Mouse (Mus musculus): ENCODE measurements at regions not wholly inside any gene's neighbourhood (a gene's known extent, or its start where the extent isn't known, plus 50 kb on each side); places are given as distances from the start of the nearest gene placed in this dataset.
"Not testable (repeated sequence)": the region's sequence is repeated elsewhere in the genome, so short reads cannot be mapped to it uniquely, and the experiment has no call there.

GRCm38 (mm10) chr8:109311484-109312210 is 182.2 kb upstream of the Pmfbp1 start:
- DNase-seq (ENCODE audit: low read depth, low spot score) = no peak

GRCm38 (mm10) chr8:109312731-109313130 is 181.1 kb upstream of the Pmfbp1 start:
- peak; percentile 8 for DNase-seq (ENCODE audit: low read depth, low spot score)

GRCm38 (mm10) chr8:109320955-109321354 is 172.9 kb upstream of the Pmfbp1 start:
- DNase-seq (ENCODE audit: low read depth, low spot score) = no peak

- no peak for DNase-seq (ENCODE audit: low read depth, low spot score)
These were observed 170.5 kb upstream of the Pmfbp1 start for GRCm38 (mm10) chr8:109323351-109323750.

- DNase-seq (ENCODE audit: low read depth, low spot score) = no peak
These were observed 169.6 kb upstream of the Pmfbp1 start for GRCm38 (mm10) chr8:109324241-109324640.

GRCm38 (mm10) chr8:109336203-109336602 is 157.6 kb upstream of the Pmfbp1 start:
- no peak for DNase-seq (ENCODE audit: low read depth, low spot score)

- no peak for DNase-seq (ENCODE audit: low read depth, low spot score)
These were observed 155.5 kb upstream of the Pmfbp1 start for GRCm38 (mm10) chr8:109338220-109338835.

- not testable (repeated sequence) for DNase-seq (ENCODE audit: low read depth, low spot score)
These were observed 153.2 kb upstream of the Pmfbp1 start for GRCm38 (mm10) chr8:109340647-109341046.

- DNase-seq (ENCODE audit: low read depth, low spot score) = no peak
These were observed 138.7 kb upstream of the Pmfbp1 start for GRCm38 (mm10) chr8:109355168-109355567.

GRCm38 (mm10) chr8:109359396-109360051 is 134.3 kb upstream of the Pmfbp1 start:
- DNase-seq (ENCODE audit: low read depth, low spot score) = no peak

- no peak for DNase-seq (ENCODE audit: low read depth, low spot score)
These were observed 133.6 kb upstream of the Pmfbp1 start for GRCm38 (mm10) chr8:109360081-109360715.

- DNase-seq (ENCODE audit: low read depth, low spot score) = peak; percentile 16
These were observed 132.9 kb upstream of the Pmfbp1 start for GRCm38 (mm10) chr8:109360904-109361303.

GRCm38 (mm10) chr8:109361575-109362361 is 132.1 kb upstream of the Pmfbp1 start:
- DNase-seq (ENCODE audit: low read depth, low spot score) = no peak

- peak; percentile 2 for DNase-seq (ENCODE audit: low read depth, low spot score)
These were observed 130.5 kb upstream of the Pmfbp1 start for GRCm38 (mm10) chr8:109363185-109363845.

- no peak for DNase-seq (ENCODE audit: low read depth, low spot score)
These were observed 119.8 kb upstream of the Pmfbp1 start for GRCm38 (mm10) chr8:109373977-109374376.

GRCm38 (mm10) chr8:109384881-109385280 is 108.9 kb upstream of the Pmfbp1 start:
- DNase-seq (ENCODE audit: low read depth, low spot score) = no peak

GRCm38 (mm10) chr8:109395133-109395855 is 98.5 kb upstream of the Pmfbp1 start:
- DNase-seq (ENCODE audit: low read depth, low spot score) = no peak

- no peak for DNase-seq (ENCODE audit: low read depth, low spot score)
These were observed 94.2 kb upstream of the Pmfbp1 start for GRCm38 (mm10) chr8:109399616-109400015.

GRCm38 (mm10) chr8:109400192-109400591 is 93.6 kb upstream of the Pmfbp1 start:
- no peak for DNase-seq (ENCODE audit: low read depth, low spot score)

GRCm38 (mm10) chr8:109407913-109408312 is 85.9 kb upstream of the Pmfbp1 start:
- peak; percentile 3 for DNase-seq (ENCODE audit: low read depth, low spot score)
